Mouse (Mus musculus): ENCODE results near the gene Cox10.
A peak's percentile ranks its signal among the peaks of the same experiment; 100 is the strongest.

Cox10 gene

GRCm38 (mm10) chr11:63957207-63957606, 122.1 kb downstream of the Cox10 start:
- no peak for DNase-seq (ENCODE audit: low spot score)

DNA sequence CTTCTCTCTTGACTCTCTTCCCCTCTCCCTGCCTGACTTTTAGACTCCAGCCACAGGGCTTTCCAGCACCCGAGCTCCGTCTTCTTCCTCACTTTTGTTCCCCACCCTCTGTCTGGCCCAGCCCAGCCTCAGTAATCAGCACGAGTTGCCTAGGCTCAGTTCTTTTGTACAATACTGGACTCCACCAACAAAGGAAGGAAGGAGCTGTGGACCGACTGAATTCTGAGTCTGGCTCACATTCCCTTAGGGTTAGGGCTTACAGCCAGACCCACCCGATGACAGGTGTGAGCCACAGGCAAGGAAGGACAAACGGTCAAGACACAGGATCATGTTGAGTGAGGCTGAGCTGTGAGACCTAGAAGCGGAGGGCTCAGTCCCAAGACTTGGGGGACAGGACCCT, 122.5 kb downstream of the Cox10 start:
- no peak for DNase-seq (ENCODE audit: low spot score)

DNA sequence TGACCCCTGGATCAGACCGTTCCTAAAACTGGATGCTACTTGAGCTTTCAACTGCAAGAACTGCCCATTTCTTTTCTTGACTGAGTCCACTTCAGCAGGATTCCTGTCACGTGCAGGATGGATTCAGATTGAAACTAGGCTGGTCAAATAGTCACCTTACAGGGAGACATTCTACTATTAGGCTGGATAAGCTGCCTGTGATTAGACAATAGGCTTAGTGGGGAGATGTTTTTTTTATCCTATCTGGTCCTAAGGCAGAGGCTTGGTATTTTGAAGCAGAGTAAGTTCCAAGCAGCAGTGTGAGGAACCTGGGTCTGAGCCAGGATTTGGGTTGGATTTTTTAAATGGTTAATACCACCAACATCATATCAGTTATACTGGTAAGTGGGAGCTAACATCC, 125.4 kb downstream of the Cox10 start:
- no peak for DNase-seq (ENCODE audit: low spot score)

DNA sequence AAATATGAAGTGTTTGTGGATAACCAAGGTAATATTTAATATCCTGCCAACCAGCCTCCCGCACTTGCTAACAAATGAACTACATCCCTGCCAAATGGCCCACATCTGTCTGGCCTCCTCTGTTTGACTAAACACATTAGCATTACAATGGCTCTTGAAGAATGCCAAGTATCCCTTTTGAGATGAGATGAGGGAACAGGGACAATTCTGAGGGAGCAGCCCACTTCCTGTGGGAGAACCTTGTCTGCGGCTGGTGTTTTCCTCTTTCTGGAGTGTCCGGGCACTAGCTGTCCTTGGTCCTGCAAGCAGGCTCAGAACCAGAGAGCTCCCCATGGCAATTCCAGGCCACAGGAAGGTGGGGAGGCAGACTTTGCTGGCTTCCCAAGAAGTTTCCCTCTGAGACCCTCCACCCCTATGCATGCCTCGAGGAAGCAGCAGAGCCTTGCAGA, 126.5 kb downstream of the Cox10 start:
- no peak for DNase-seq (ENCODE audit: low spot score)

- peak; percentile 21 for DNase-seq (ENCODE audit: low spot score)
Observed at GRCm38 (mm10) chr11:63951831-63952631, 127.2 kb downstream of the Cox10 start.

GRCm38 (mm10) chr11:63948371-63948770, 130.9 kb downstream of the Cox10 start:
- no peak for DNase-seq (ENCODE audit: low spot score)

- DNase-seq (ENCODE audit: low spot score): no peak
Observed at GRCm38 (mm10) chr11:63947024-63947423, 132.2 kb downstream of the Cox10 start.

DNA sequence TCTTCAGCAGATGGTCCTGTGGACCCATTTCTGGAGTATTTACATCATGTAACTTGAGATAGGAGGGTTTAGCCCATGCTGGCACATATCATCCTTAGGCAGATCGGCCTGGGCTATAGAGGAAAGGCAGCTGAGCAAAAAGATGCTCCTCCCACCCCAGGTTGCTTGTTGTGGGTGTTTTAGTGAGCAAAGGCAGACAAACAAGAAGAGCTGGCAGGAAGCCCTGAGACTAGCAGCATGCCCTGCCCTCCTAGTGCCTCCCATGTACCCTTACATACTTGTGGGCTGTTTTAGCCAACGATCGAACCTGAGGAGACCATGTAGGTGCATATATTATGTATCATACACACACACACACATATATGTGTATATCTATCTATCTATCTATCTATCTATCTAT, 135.3 kb downstream of the Cox10 start:
- no peak for DNase-seq (ENCODE audit: low spot score)

- no peak for DNase-seq (ENCODE audit: low spot score)
Observed at GRCm38 (mm10) chr11:63943268-63943890, 135.9 kb downstream of the Cox10 start.

- no peak for DNase-seq (ENCODE audit: low spot score)
Observed at GRCm38 (mm10) chr11:63942177-63942576, 137.1 kb downstream of the Cox10 start.

GRCm38 (mm10) chr11:63936641-63937040, 142.6 kb downstream of the Cox10 start:
- no peak for DNase-seq (ENCODE audit: low spot score)

GRCm38 (mm10) chr11:63926901-63927300, 152.4 kb downstream of the Cox10 start:
- no peak for DNase-seq (ENCODE audit: low spot score)

DNA sequence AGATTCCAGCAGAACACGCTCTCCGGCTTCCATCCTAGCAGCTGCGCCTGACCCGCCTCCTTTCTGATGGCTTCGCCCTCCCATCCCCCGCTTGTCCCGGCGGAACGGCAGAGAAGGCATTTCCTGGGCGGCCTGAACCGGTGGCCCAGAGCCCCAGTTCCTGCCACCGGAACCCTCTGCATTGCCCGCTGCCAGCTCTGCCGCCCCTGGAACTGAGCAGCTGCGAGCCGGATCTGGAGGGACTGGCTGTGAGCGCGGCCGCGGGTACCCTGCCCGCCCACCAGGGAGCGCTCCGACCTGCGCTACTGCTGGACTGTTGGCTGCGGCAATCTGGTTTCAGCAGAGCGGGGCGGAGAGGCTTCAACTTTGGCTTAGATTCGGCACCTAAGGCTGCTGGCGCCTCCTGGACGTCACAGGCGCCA, 154.1 kb downstream of the Cox10 start:
- peak; percentile 76 for DNase-seq (ENCODE audit: low spot score)

DNA sequence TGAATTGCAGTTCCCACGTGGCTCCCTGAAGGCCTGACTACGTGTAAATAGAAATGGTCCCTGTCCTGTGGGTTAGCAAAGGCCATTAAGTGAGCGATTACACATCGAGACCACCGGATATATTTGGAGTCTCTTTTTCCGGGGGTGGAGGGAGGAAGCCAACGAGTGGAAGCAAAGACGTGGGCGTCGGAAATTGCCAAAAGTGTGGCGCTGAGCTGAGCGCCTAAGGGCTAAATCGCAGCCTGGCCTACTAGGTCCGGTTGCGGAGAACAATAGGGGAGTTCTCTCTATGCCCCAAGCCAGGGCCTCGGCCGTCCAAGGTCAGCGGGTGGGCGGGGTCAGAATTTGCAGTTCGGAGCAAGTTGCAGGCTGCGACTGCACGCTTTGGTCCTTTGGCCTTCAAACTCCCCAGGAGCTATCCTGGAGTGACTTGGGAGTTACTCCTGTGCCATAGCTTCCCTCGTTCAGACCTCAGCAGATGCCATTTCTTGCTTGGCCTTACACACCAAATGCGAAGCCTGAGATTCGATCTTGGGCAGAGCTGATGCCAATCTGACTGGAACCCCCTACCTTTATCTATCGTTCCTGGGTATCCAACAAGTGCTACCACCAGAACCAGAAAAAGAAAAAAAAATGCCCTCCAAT, 154.9 kb downstream of the Cox10 start:
- DNase-seq (ENCODE audit: low spot score): no peak

DNA sequence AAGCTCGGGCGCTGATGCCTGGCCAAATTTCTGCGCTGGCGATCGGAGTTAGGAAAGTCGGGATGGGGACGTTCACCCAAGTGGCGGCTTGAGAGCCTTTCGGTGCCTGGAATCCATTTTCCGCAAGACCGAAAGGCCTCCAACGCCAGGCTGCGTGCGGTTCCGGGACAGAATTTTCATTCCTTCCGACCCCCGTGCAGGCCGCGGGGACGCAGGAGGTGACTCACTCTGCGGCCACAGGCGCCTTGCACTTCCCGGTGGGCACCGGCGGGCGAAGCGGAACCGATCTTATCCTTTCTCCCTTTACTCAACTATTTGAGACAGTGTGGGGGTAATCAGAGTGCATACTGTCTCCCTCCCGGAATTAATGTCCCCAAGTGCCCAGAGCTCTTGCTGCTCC, 155.9 kb downstream of the Cox10 start:
- no peak for DNase-seq (ENCODE audit: low spot score)

- DNase-seq (ENCODE audit: low spot score): peak; percentile 76
Observed at GRCm38 (mm10) chr11:63922091-63922621, 157.1 kb downstream of the Cox10 start, which contains the start of gene Hs3st3b1. TSS of gene Hs3st3b1 (minus strand) at chr11:63922290.

GRCm38 (mm10) chr11:63921044-63921951, 158.0 kb downstream of the Cox10 start:
- DNase-seq (ENCODE audit: low spot score): no peak

- peak; percentile 72 for DNase-seq (ENCODE audit: low spot score)
Observed at GRCm38 (mm10) chr11:63920531-63920930, 158.7 kb downstream of the Cox10 start.

DNA sequence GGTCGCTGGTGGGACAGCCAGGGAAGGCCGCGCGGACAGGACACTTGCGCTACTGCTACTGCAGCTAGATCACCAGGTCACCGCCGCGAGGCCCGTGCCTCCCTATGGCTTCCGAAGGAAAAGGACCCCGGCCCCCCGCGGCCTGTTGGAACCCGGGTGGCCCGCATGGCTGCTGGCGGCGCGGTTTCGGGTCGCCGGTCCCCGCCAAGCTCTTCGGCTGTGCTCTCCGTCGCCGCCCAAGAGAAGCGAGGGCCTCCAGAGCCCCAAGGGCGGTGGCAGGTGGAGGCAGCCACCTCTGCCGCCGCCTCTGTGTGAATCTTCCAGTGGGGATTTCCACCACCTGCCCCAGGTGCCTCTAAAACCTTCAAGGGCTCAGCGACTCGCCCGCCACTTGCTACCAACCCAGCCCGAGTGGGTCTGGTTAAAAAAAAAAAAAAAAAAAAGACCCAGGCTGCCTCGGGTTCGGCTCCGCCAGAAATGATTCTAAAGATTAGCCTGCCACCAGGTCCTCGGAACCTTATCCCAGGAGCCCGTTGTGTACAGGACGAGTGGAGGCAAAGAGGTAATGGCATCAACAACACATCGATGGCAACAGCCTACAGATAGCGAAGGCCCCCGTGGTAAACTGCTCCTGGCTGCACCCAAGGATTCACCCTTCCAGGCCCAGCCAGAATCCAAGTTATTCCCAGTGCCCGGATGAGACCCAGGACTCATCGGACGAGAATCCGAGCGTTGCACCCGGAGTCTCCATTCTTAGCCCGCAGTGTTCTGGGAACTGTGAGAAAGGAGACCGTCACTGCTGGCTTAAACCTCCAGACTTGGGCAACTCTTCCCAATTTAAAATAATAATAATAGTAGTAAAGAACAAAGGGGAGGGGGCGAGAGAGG, 159.8 kb downstream of the Cox10 start:
- DNase-seq (ENCODE audit: low spot score): no peak

DNA sequence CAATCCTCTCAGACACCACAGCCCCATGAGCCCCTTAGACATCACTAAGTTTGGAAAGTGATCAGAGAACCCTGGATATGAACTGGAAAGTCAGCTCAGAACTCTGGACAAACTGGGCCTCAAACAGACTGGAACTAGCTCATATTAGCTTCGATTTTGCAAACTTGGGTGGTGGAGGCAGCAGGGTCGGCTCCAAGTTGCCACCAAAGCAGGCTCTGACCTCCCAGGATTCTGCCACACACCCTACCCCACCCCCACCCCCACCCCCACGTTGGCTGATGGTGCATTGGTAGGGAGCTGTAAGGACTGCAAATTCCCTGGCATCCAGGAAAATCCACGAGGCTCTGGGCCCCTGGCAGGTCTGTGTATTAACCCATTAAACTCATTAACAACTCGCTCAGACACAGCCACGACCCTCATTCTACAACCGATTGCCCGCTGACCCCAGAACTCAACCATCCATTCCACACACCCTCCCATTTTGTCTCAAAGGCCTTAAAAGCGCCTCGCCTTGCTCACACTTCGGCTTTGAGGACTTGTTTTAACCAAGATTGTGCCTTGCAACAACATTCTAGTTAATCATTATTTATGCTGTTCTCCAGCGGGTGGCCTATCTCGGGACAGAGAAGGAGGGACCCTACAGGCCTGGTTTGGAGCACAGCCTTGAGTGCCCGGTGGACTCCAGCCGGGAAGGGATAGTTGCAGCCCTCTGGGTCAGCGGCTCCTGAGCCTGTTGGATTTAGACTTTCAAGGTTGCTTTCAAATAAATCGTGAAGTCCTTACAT, 160.8 kb downstream of the Cox10 start:
- no peak for DNase-seq (ENCODE audit: low spot score)
